Mouse (Mus musculus): ENCODE results near the gene Tmem33.

Gene Tmem33

GRCm38 (mm10) chr5:67312522-67312851 is 52.1 kb downstream of the Tmem33 start:
- no peak for DNase-seq (ENCODE audit: extremely low read depth, low read depth, low spot score)

GRCm38 (mm10) chr5:67321656-67322268 is 61.4 kb downstream of the Tmem33 start:
- no peak for DNase-seq (ENCODE audit: extremely low read depth, low read depth, low spot score)

- DNase-seq (ENCODE audit: extremely low read depth, low read depth, low spot score): no peak
Measured at GRCm38 (mm10) chr5:67324032-67324431, 63.7 kb downstream of the Tmem33 start.

GRCm38 (mm10) chr5:67340811-67341210 is 80.4 kb downstream of the Tmem33 start:
- DNase-seq (ENCODE audit: extremely low read depth, low read depth, low spot score): no peak

All from fat pad, adult 2 months (tissue).